Mouse (Mus musculus) layer of hippocampus, adult 8-10 months (tissue): ENCODE measurements around the gene Lpgat1. TPM values are rescaled to one million over a fixed set of nuclear protein-coding genes. Genes with fewer than 3 reads are reported as not detected.

Experiments used
- total RNA-seq, 4 experiments: library from RNA; stranded (reverse); gene quantifications; 2 replicates each; pipeline ENCODE4 v1.2.4; 2022

The Lpgat1 gene
- total RNA-seq, 4 experiments from 2014 or later = 123 to 147 (median 134) TPM

Other genes starting within 250 kb of the Lpgat1 start
- under 1 TPM; 0.55 to 0.96 (median 0.75) TPM for gene Dtl, start 142.3 kb upstream of the Lpgat1 start, total RNA-seq
- 10 to 100 TPM; 24.2 to 27.6 (median 25.9) TPM for gene Ints7, start 142.2 kb upstream of the Lpgat1 start, total RNA-seq
- gene Nek2, start 103.6 kb downstream of the Lpgat1 start, total RNA-seq = 1 to 10 TPM; 1.2 to 2.2 (median 1.7) TPM
- gene Slc30a1, start 188.9 kb downstream of the Lpgat1 start, total RNA-seq = 10 to 100 TPM; 24.2 to 37.1 (median 30.2) TPM